Mouse (Mus musculus) Muller cell, postnatal 12 days (primary cell): ENCODE data around the gene Sipa1l3.

ENCODE experiments used
- DNase-seq: peaks from one replicate; pipeline ENCODE4 v3.0.0-alpha.2; 2015; ENCODE audit errors: inconsistent ontology term

Sipa1l3 gene

GRCm38 (mm10) chr7:29306108-29306507 lies 212.3 kb downstream of the Sipa1l3 start:
- no peak for DNase-seq

GRCm38 (mm10) chr7:29305263-29305988 lies 213.0 kb downstream of the Sipa1l3 start:
- DNase-seq: no peak

GRCm38 (mm10) chr7:29304463-29305262 lies 213.8 kb downstream of the Sipa1l3 start:
- DNase-seq: no peak

GRCm38 (mm10) chr7:29303738-29304462 lies 214.5 kb downstream of the Sipa1l3 start, which contains the start of gene Dpf1:
TSS of gene Dpf1 (plus strand) at chr7:29303951.
- peak; percentile 97 for DNase-seq

- no peak for DNase-seq
Observed at GRCm38 (mm10) chr7:29302641-29303040, 215.8 kb downstream of the Sipa1l3 start.

GRCm38 (mm10) chr7:29301127-29301566 lies 217.3 kb downstream of the Sipa1l3 start:
- peak; percentile 64 for DNase-seq

GRCm38 (mm10) chr7:29296998-29297397 lies 221.4 kb downstream of the Sipa1l3 start:
- DNase-seq: peak; percentile 61

GRCm38 (mm10) chr7:29295861-29296647 lies 222.4 kb downstream of the Sipa1l3 start:
- no peak for DNase-seq

- DNase-seq: no peak
Observed at GRCm38 (mm10) chr7:29294111-29294761, 224.2 kb downstream of the Sipa1l3 start.

GRCm38 (mm10) chr7:29293131-29294065 lies 225.0 kb downstream of the Sipa1l3 start:
- DNase-seq: no peak

GRCm38 (mm10) chr7:29292458-29293098 lies 225.9 kb downstream of the Sipa1l3 start:
- no peak for DNase-seq

- DNase-seq: no peak
Observed at GRCm38 (mm10) chr7:29291616-29292457, 226.6 kb downstream of the Sipa1l3 start.

- DNase-seq: no peak
Observed at GRCm38 (mm10) chr7:29290691-29291485, 227.6 kb downstream of the Sipa1l3 start.

- DNase-seq: no peak
Observed at GRCm38 (mm10) chr7:29289856-29290255, 228.6 kb downstream of the Sipa1l3 start.

GRCm38 (mm10) chr7:29288942-29289638 lies 229.4 kb downstream of the Sipa1l3 start, which contains the start of gene Ppp1r14a:
TSS of gene Ppp1r14a (plus strand) at chr7:29289308.
- DNase-seq: peak; percentile 63

GRCm38 (mm10) chr7:29288079-29288478 lies 230.4 kb downstream of the Sipa1l3 start:
- no peak for DNase-seq

GRCm38 (mm10) chr7:29287481-29287880 lies 231.0 kb downstream of the Sipa1l3 start:
- no peak for DNase-seq
